Mouse (Mus musculus) bone marrow macrophage, adult 2 months (primary cell): ENCODE data around the gene Efhd2.

Experiments used
- CTCF ChIP-seq: IDR thresholded peaks from 2 replicates; pipeline ENCODE4 v1.5.1; 2012; ENCODE audit warnings: low read depth, mild to moderate bottlenecking, low read length, moderate library complexity
- POLR2A ChIP-seq: IDR thresholded peaks from 2 replicates; pipeline ENCODE4 v1.6.1; 2012; ENCODE audit warnings: mild to moderate bottlenecking, low read depth, low read length, borderline replicate concordance

GRCm38 (mm10) chr4:141828177-141828576 is 46.5 kb downstream of the Efhd2 start:
- TF ChIP-seq CTCF (no peak), POLR2A (no peak)
